Mouse (Mus musculus) CD4-positive, CD25-positive, alpha-beta regulatory T cell, adult 9 weeks (primary cell): ENCODE data around the gene Fam229b. TPM values are rescaled to one million over a fixed set of nuclear protein-coding genes. Genes with fewer than 3 reads are reported as not detected.

Source experiments
- polyA plus RNA-seq: library from polyadenylated mRNA; unstranded; fragments of 100-300 nt; shearing (Covaris generic); gene quantifications from one replicate; pipeline ENCODE4 v1.2.1, GENCODE M21; 2017

Fam229b gene
- polyA plus RNA-seq = 1.3 TPM

GRCm38 (mm10) chr10:39133462-39134310 lies at the start of gene Fam229b, which contains the start of gene Tube1:
Fam229b (minus strand) TSS chr10:39133914.
Tube1 (plus strand) TSS chr10:39133976.

GRCm38 (mm10) chr10:39163694-39164093 lies 30.0 kb upstream of the Fam229b start, which contains the start of gene Ccn6:
Ccn6 (minus strand) TSS chr10:39163794.

Other genes with a start within 250 kb of the Fam229b start
- gene Lama4, start 168.4 kb downstream of the Fam229b start, polyA plus RNA-seq = 0.25 TPM
- 7.4 TPM for gene Tube1, start 62 bp upstream of the Fam229b start, polyA plus RNA-seq
- gene Ccn6, start 29.9 kb upstream of the Fam229b start, polyA plus RNA-seq = not detected
- gene Fyn, start 234.9 kb upstream of the Fam229b start, polyA plus RNA-seq = 42.9 TPM